Mouse (Mus musculus) pancreas, adult 10 weeks (tissue): ENCODE results near the gene Cldn34a. TPM values are rescaled to one million over a fixed set of nuclear protein-coding genes. Genes with fewer than 3 reads are reported as not detected.

ENCODE experiments used
- polyA plus RNA-seq: library from polyadenylated mRNA; stranded (reverse); fragments of 350-450 nt; fragmentation: Illumina TruSeq; extraction: RNeasy Lipid Tissue Mini Kit (QIAGEN cat#74804); gene quantifications from one replicate; pipeline ENCODE4 v1.2.3, GENCODE M21; 2015; ENCODE audit warnings: low read depth, low replicate concordance; ENCODE audit not compliant: insufficient read depth

The Cldn34a gene
- not detected for polyA plus RNA-seq

GRCm38 (mm10) chrX:152563034-152563433 is at the start of gene Cldn34a:
Gene Cldn34a, plus strand, starts transcription at chrX:152563334.

Other genes starting within 250 kb of the Cldn34a start
- 2.5 TPM for gene Kantr, start 235.8 kb upstream of the Cldn34a start, polyA plus RNA-seq
- 33.5 TPM for gene Tspyl2, start 220.9 kb upstream of the Cldn34a start, polyA plus RNA-seq
- gene Gpr173, start 194.6 kb upstream of the Cldn34a start, polyA plus RNA-seq = 0.54 TPM
- gene Shroom2, start 206.1 kb downstream of the Cldn34a start, polyA plus RNA-seq = 1.9 TPM
- not detected for gene Gpr143, start 218.6 kb downstream of the Cldn34a start, polyA plus RNA-seq